Mouse (Mus musculus) heart, adult 2 months (tissue): ENCODE data around the gene Hist1h2bb. TPM values are rescaled to one million over a fixed set of nuclear protein-coding genes. Genes with fewer than 3 reads are reported as not detected.
"Not testable (repeated sequence)": the region's sequence is repeated elsewhere in the genome, so short reads cannot be mapped to it uniquely, and the experiment has no call there.

ENCODE experiments used
- DNase-seq, 2 experiments: peaks; one replicate each; pipeline ENCODE4 v3.0.0; 2021
- H3K27ac ChIP-seq: fragments of 200-600 bp; 2 replicates; pipeline ENCODE4 v1.8.1; 2022
- H3K27me3 ChIP-seq: fragments of 200-500 bp; 2 replicates; pipeline ENCODE4 v1.6.1; 2012; ENCODE audit warnings: mild to moderate bottlenecking, low read length, inconsistent platforms, mixed read lengths; ENCODE audit not compliant: control insufficient read depth, insufficient read depth
- H3K36me3 ChIP-seq: fragments of 200-500 bp; 2 replicates; pipeline ENCODE4 v1.6.1; 2012; ENCODE audit warnings: low read length, inconsistent platforms; ENCODE audit not compliant: control insufficient read depth, insufficient read depth
- H3K4me1 ChIP-seq: fragments of 200-500 bp; 2 replicates; pipeline ENCODE4 v1.6.1; 2011; ENCODE audit warnings: low read length; ENCODE audit not compliant: control insufficient read depth, insufficient read depth
- H3K4me3 ChIP-seq: fragments of 200-600 bp; 2 replicates; pipeline ENCODE4 v1.8.1; 2022
- H3K79me2 ChIP-seq: fragments of 200-500 bp; replicated peaks from 2 replicates; pipeline ENCODE4 v1.6.1; 2012; ENCODE audit warnings: mild to moderate bottlenecking, inconsistent platforms, low read length, moderate library complexity, mixed read lengths; ENCODE audit not compliant: control insufficient read depth, insufficient read depth
- H3K9ac ChIP-seq: fragments of 200-500 bp; 2 replicates; pipeline ENCODE4 v1.6.1; 2012; ENCODE audit warnings: low read depth, mild to moderate bottlenecking, control low read depth, inconsistent platforms, low read length, mixed read lengths
- CTCF ChIP-seq: fragments of 200-600 bp; IDR thresholded peaks from 2 replicates; pipeline ENCODE4 v1.8.1; 2022; ENCODE audit warnings: antibody characterized with exemption, mild to moderate bottlenecking, moderate library complexity
- EP300 ChIP-seq: fragments of 200-500 bp; IDR thresholded peaks from 2 replicates; pipeline ENCODE4 v1.6.1; 2011; ENCODE audit warnings: low read depth, low read length, control low read depth; ENCODE audit not compliant: insufficient read depth
- POLR2A ChIP-seq: fragments of 200-500 bp; IDR thresholded peaks from 2 replicates; pipeline ENCODE4 v1.6.1; 2011; ENCODE audit warnings: mild to moderate bottlenecking, low read depth, low read length, control low read depth; ENCODE audit not compliant: insufficient read depth
- WGBS: fragments of 180-500 bp; shearing (Covaris S2); methylation state at CpG from one replicate; pipeline ENCODE4 v1.1.7; 2018; 5-methylcytosine and 5-hydroxymethylcytosine counted together
- intact Hi-C: fragments of 180-260 bp; cut with DNase I; formaldehyde crosslinking; loops from one replicate; pipeline ENCODE4 v1.15.1; 2025
- polyA plus RNA-seq: library from polyadenylated mRNA; depleted of rRNA; stranded (reverse); fragments of >200 nt; gene quantifications from 2 replicates; pipeline ENCODE4 v1.2.3, GENCODE M21; 2012
- total RNA-seq, 2 experiments: library from RNA; stranded (reverse); gene quantifications; 2 replicates each; pipeline ENCODE4 v1.2.3; 2021

Gene Hist1h2bb
- total and polyA plus RNA-seq, 3 experiments, result 0.47 to 4.9 (median 3.2) TPM

DNA sequence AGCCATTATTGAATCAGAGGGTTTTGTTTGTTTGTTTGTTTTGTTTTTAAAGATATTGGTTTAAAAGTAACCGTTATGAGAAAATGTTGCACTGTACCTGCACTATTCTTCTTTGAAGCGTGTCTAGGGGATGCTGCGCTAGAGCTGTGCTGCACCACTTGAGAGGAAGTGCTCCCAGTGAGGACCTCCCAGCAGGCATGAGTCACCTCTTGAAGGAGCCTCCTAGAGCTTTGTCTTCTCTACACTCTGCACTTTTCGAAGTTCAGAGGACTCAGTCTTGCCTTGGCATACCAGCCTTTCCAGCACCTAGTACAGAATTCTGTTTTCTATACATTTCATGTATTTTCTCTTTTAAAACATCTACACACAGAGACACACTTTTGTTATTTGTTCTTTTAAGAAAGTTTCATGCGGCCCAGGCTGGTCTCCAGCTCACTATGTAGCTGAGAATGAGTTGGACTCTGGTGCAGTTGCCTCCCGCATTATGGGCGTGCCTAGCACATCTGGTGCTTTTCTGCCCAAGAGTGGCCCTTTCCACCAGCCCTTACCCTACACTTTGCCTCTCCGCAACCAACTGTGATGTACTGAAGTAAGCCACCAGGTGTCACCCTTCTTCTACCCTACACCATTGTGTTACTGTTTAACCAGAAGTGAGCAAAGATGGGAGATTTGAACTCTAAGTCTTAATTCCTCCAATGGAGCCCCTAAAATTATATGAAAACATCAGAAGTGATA, 45.6 kb upstream of the Hist1h2bb start:
- Histone ChIP-seq H3K27me3 (no peaks in the 10 kb centered on the region), H3K4me3 (no peak overlapping the region), H3K4me1 (peaks cover 2% of the 10 kb centered on the region; the same call in 1 of the 2 replicates), H3K36me3 (no peaks in the 10 kb centered on the region; the same call in 1 of the 2 replicates), H3K27ac (no peak overlapping the region), H3K9ac (no peak overlapping the region), H3K79me2 (no peaks in the 10 kb centered on the region)
- peak; percentile 67 to 76 for DNase-seq
- WGBS, result 10% methylated on average over 8 of the region's 8 CpGs
- TF ChIP-seq CTCF, result peak; percentile 96
- TF ChIP-seq POLR2A, result no peak
- TF ChIP-seq EP300, result 0 out of 2 replicates have a peak, but pooled peaks have one; percentile 52
- intact Hi-C loops, result loop anchor here (1.0 kb wide), 1 partner anchor 31 kb away; no protein-coding TSS in a partner anchor

GRCm38 (mm10) chr13:23702220-23702619, 44.3 kb upstream of the Hist1h2bb start:
- Histone ChIP-seq H3K79me2 (no peaks in the 10 kb centered on the region), H3K27ac (no peak overlapping the region), H3K36me3 (no peaks in the 10 kb centered on the region; the same call in 1 of the 2 replicates), H3K4me1 (peaks cover 2% of the 10 kb centered on the region; the same call in 1 of the 2 replicates), H3K9ac (no peak overlapping the region), H3K27me3 (no peaks in the 10 kb centered on the region), H3K4me3 (no peak overlapping the region)
- no peak for TF ChIP-seq CTCF
- TF ChIP-seq POLR2A, result no peak
- no peak for TF ChIP-seq EP300
- WGBS, result 74% methylated on average over 4 of the region's 4 CpGs
- intact Hi-C loops, result no loop called here
- no peak for DNase-seq

GRCm38 (mm10) chr13:23702801-23703200, 43.7 kb upstream of the Hist1h2bb start:
- intact Hi-C loops, DNase-seq, H3K4me3 ChIP-seq, H3K4me1 ChIP-seq, H3K79me2 ChIP-seq, H3K9ac ChIP-seq, H3K27me3 ChIP-seq, H3K27ac ChIP-seq, H3K36me3 ChIP-seq: not testable (repeated sequence)
- 55% methylated on average over 2 of the region's 2 CpGs for WGBS

GRCm38 (mm10) chr13:23705751-23706356, 40.7 kb upstream of the Hist1h2bb start:
- no peak overlapping the region for H3K27ac ChIP-seq
- intact Hi-C loops, result no loop called here
- 88% methylated on average over 7 of the region's 7 CpGs for WGBS

GRCm38 (mm10) chr13:23706771-23707170, 39.8 kb upstream of the Hist1h2bb start:
- Histone ChIP-seq H3K9ac (no peak overlapping the region), H3K36me3 (no peaks in the 10 kb centered on the region; the same call in 1 of the 2 replicates), H3K27me3 (no peaks in the 10 kb centered on the region), H3K4me1 (peaks cover 2% of the 10 kb centered on the region), H3K4me3 (no peak overlapping the region), H3K79me2 (no peaks in the 10 kb centered on the region), H3K27ac (no peak overlapping the region)
- WGBS, result 95% methylated on average over 12 of the region's 12 CpGs
- no peak for TF ChIP-seq POLR2A
- TF ChIP-seq CTCF, result no peak
- TF ChIP-seq EP300, result no peak
- intact Hi-C loops, result no loop called here
- peak in 1 of 2 experiments; percentile 2 for DNase-seq

More at GRCm38 (mm10) chr13:23705751-23706356, 40.7 kb upstream of the Hist1h2bb start:
- no peaks in the 10 kb centered on the region for H3K27me3 ChIP-seq
- H3K79me2 ChIP-seq, result no peaks in the 10 kb centered on the region
- H3K9ac ChIP-seq, result no peak overlapping the region
- no peaks in the 10 kb centered on the region; the same call in 1 of the 2 replicates for H3K36me3 ChIP-seq
- DNase-seq, result no peak
- TF ChIP-seq CTCF (no peak), POLR2A (no peak), EP300 (no peak)
- H3K4me3 ChIP-seq, result no peak overlapping the region
- peaks cover 3% of the 10 kb centered on the region for H3K4me1 ChIP-seq

GRCm38 (mm10) chr13:23708041-23708440, 38.5 kb upstream of the Hist1h2bb start:
- H3K27ac ChIP-seq, result peak overlapping the region; percentile 24; the same call in 1 of the 2 replicates

More at GRCm38 (mm10) chr13:23708041-23708440, 38.5 kb upstream of the Hist1h2bb start:
- no peak for DNase-seq
- no peaks in the 10 kb centered on the region for H3K27me3 ChIP-seq
- intact Hi-C loops, result no loop called here
- H3K4me1 ChIP-seq, result peaks cover 2% of the 10 kb centered on the region
- no peaks in the 10 kb centered on the region; the same call in 1 of the 2 replicates for H3K36me3 ChIP-seq
- H3K9ac ChIP-seq, result no peak overlapping the region
- H3K4me3 ChIP-seq, result no peak overlapping the region
- 79% methylated on average over 4 of the region's 4 CpGs for WGBS
- H3K79me2 ChIP-seq, result no peaks in the 10 kb centered on the region
- TF ChIP-seq EP300 (no peak), POLR2A (no peak), CTCF (no peak)
